Mouse (Mus musculus): ENCODE measurements around the gene Lhfpl2. TPM values are rescaled to one million over a fixed set of nuclear protein-coding genes. Genes with fewer than 3 reads are reported as not detected.
A peak's percentile ranks its signal among the peaks of the same experiment; 100 is the strongest.

Gene Lhfpl2
- polyA plus RNA-seq, 1 experiment from 2014 or later = 15.1 TPM

- Histone ChIP-seq H3K27me3 (replicated peaks; ENCODE audit: control insufficient read depth, insufficient read depth, low read length) (no peaks in the 10 kb centered on the region), H3K27ac (ENCODE audit: low read length) (no peak overlapping the region), H3K9me3 (ENCODE audit: control insufficient read depth, low read length) (no peaks in the 10 kb centered on the region), H3K4me2 (ENCODE audit: low read depth, low read length) (peak overlapping the region; percentile 97), H3K36me3 (ENCODE audit: control insufficient read depth, insufficient read depth, low read length) (no peaks in the 10 kb centered on the region), H3K9ac (ENCODE audit: low read depth, low read length) (peak overlapping the region; percentile 63), H3K4me1 (ENCODE audit: control insufficient read depth, insufficient read depth, low read length) (peaks cover 19% of the 10 kb centered on the region), H3K4me3 (ENCODE audit: low read length) (peak overlapping the region; percentile 48)
- WGBS = 6% methylated on average over 52 of the region's 55 CpGs
- ATAC-seq = peak; percentile 34
Observed at GRCm38 (mm10) chr13:94173633-94174576, 116.3 kb downstream of the Lhfpl2 start.

- ATAC-seq = no peak
- Histone ChIP-seq H3K4me2 (ENCODE audit: low read depth, low read length) (peak overlapping the region; percentile 97), H3K27me3 (replicated peaks; ENCODE audit: control insufficient read depth, insufficient read depth, low read length) (no peaks in the 10 kb centered on the region), H3K4me3 (ENCODE audit: low read length) (peak overlapping the region; percentile 48), H3K9me3 (ENCODE audit: control insufficient read depth, low read length) (no peaks in the 10 kb centered on the region), H3K36me3 (ENCODE audit: control insufficient read depth, insufficient read depth, low read length) (no peaks in the 10 kb centered on the region), H3K27ac (ENCODE audit: low read length) (no peak overlapping the region), H3K9ac (ENCODE audit: low read depth, low read length) (peak overlapping the region; percentile 63), H3K4me1 (ENCODE audit: control insufficient read depth, insufficient read depth, low read length) (peaks cover 19% of the 10 kb centered on the region)
- 27% methylated on average over 16 of the region's 16 CpGs for WGBS
Observed at GRCm38 (mm10) chr13:94174577-94175279, 117.1 kb downstream of the Lhfpl2 start.

- Histone ChIP-seq H3K36me3 (ENCODE audit: control insufficient read depth, insufficient read depth, low read length) (no peaks in the 10 kb centered on the region), H3K27ac (ENCODE audit: low read length) (no peak overlapping the region), H3K4me1 (ENCODE audit: control insufficient read depth, insufficient read depth, low read length) (peaks cover 19% of the 10 kb centered on the region), H3K4me2 (ENCODE audit: low read depth, low read length) (no peak overlapping the region), H3K4me3 (ENCODE audit: low read length) (no peak overlapping the region), H3K9ac (ENCODE audit: low read depth, low read length) (no peak overlapping the region), H3K9me3 (ENCODE audit: control insufficient read depth, low read length) (no peaks in the 10 kb centered on the region), H3K27me3 (replicated peaks; ENCODE audit: control insufficient read depth, insufficient read depth, low read length) (no peaks in the 10 kb centered on the region)
- 83% methylated on average over 6 of the region's 6 CpGs for WGBS
- ATAC-seq = no peak
Observed at GRCm38 (mm10) chr13:94175379-94176050, 117.9 kb downstream of the Lhfpl2 start.

GRCm38 (mm10) chr13:94177148-94177547 is 119.6 kb downstream of the Lhfpl2 start:
- ATAC-seq = no peak
- WGBS = 61% methylated on average over 7 of the region's 7 CpGs
- Histone ChIP-seq H3K4me2 (ENCODE audit: low read depth, low read length) (no peak overlapping the region), H3K9me3 (ENCODE audit: control insufficient read depth, low read length) (no peaks in the 10 kb centered on the region), H3K9ac (ENCODE audit: low read depth, low read length) (no peak overlapping the region), H3K27me3 (replicated peaks; ENCODE audit: control insufficient read depth, insufficient read depth, low read length) (no peaks in the 10 kb centered on the region), H3K4me1 (ENCODE audit: control insufficient read depth, insufficient read depth, low read length) (peaks cover 13% of the 10 kb centered on the region), H3K27ac (ENCODE audit: low read length) (no peak overlapping the region), H3K36me3 (ENCODE audit: control insufficient read depth, insufficient read depth, low read length) (no peaks in the 10 kb centered on the region), H3K4me3 (ENCODE audit: low read length) (no peak overlapping the region)

- H3K4me2 ChIP-seq (ENCODE audit: low read depth, low read length) = no peak overlapping the region
- H3K27ac ChIP-seq (ENCODE audit: low read length) = no peak overlapping the region
- H3K4me1 ChIP-seq (ENCODE audit: control insufficient read depth, insufficient read depth, low read length) = peaks cover 7% of the 10 kb centered on the region; the same call in 1 of the 2 replicates
- no peaks in the 10 kb centered on the region for H3K9me3 ChIP-seq (ENCODE audit: control insufficient read depth, low read length)
- ATAC-seq = no peak
- no peak overlapping the region for H3K9ac ChIP-seq (ENCODE audit: low read depth, low read length)
- WGBS = 71% methylated on average over 11 of the region's 11 CpGs
- H3K4me3 ChIP-seq (ENCODE audit: low read length) = no peak overlapping the region
- H3K27me3 ChIP-seq (replicated peaks; ENCODE audit: control insufficient read depth, insufficient read depth, low read length) = no peaks in the 10 kb centered on the region
- no peaks in the 10 kb centered on the region for H3K36me3 ChIP-seq (ENCODE audit: control insufficient read depth, insufficient read depth, low read length)
Observed at GRCm38 (mm10) chr13:94178401-94179040, 120.9 kb downstream of the Lhfpl2 start.

- no peaks in the 10 kb centered on the region for H3K27me3 ChIP-seq (replicated peaks; ENCODE audit: control insufficient read depth, insufficient read depth, low read length)
- no peak overlapping the region for H3K4me2 ChIP-seq (ENCODE audit: low read depth, low read length)
- whole genome bisulfite sequencing = 74% methylated on average over 5 of the region's 5 CpGs
- H3K4me3 ChIP-seq (ENCODE audit: low read length) = no peak overlapping the region
- H3K4me1 ChIP-seq (ENCODE audit: control insufficient read depth, insufficient read depth, low read length) = no peaks in the 10 kb centered on the region
- 0 out of 2 replicates have a peak overlapping the region, but pooled peaks have one; percentile 10 for H3K27ac ChIP-seq (ENCODE audit: low read length)
- no peak overlapping the region for H3K9ac ChIP-seq (ENCODE audit: low read depth, low read length)
- no peaks in the 10 kb centered on the region for H3K36me3 ChIP-seq (ENCODE audit: control insufficient read depth, insufficient read depth, low read length)
- no peaks in the 10 kb centered on the region for H3K9me3 ChIP-seq (ENCODE audit: control insufficient read depth, low read length)
- ATAC-seq = no peak
Observed at GRCm38 (mm10) chr13:94180477-94181420, 123.2 kb downstream of the Lhfpl2 start.

GRCm38 (mm10) chr13:94182026-94182425 is 124.4 kb downstream of the Lhfpl2 start:
- no peak overlapping the region for H3K4me2 ChIP-seq (ENCODE audit: low read depth, low read length)
- H3K4me1 ChIP-seq (ENCODE audit: control insufficient read depth, insufficient read depth, low read length) = no peaks in the 10 kb centered on the region
- no peak overlapping the region for H3K9ac ChIP-seq (ENCODE audit: low read depth, low read length)
- ATAC-seq = peak; percentile 66
- H3K4me3 ChIP-seq (ENCODE audit: low read length) = no peak overlapping the region
- no peak overlapping the region for H3K27ac ChIP-seq (ENCODE audit: low read length)
- H3K27me3 ChIP-seq (replicated peaks; ENCODE audit: control insufficient read depth, insufficient read depth, low read length) = no peaks in the 10 kb centered on the region
- 59% methylated on average over 5 of the region's 5 CpGs for whole genome bisulfite sequencing
- H3K9me3 ChIP-seq (ENCODE audit: control insufficient read depth, low read length) = no peaks in the 10 kb centered on the region
- H3K36me3 ChIP-seq (ENCODE audit: control insufficient read depth, insufficient read depth, low read length) = no peaks in the 10 kb centered on the region

- Histone ChIP-seq H3K9ac (ENCODE audit: low read depth, low read length) (no peak overlapping the region), H3K27ac (ENCODE audit: low read length) (no peak overlapping the region), H3K27me3 (replicated peaks; ENCODE audit: control insufficient read depth, insufficient read depth, low read length) (no peaks in the 10 kb centered on the region), H3K36me3 (ENCODE audit: control insufficient read depth, insufficient read depth, low read length) (no peaks in the 10 kb centered on the region), H3K4me2 (ENCODE audit: low read depth, low read length) (no peak overlapping the region), H3K4me1 (ENCODE audit: control insufficient read depth, insufficient read depth, low read length) (no peaks in the 10 kb centered on the region; the same call in 1 of the 2 replicates), H3K4me3 (ENCODE audit: low read length) (no peak overlapping the region), H3K9me3 (ENCODE audit: control insufficient read depth, low read length) (no peaks in the 10 kb centered on the region)
- ATAC-seq = no peak
- WGBS = 75% methylated on average over 8 of the region's 8 CpGs
Observed at GRCm38 (mm10) chr13:94183372-94184021, 125.9 kb downstream of the Lhfpl2 start.
